Mouse (Mus musculus): ENCODE measurements around the gene Nsfl1c. TPM values are rescaled to one million over a fixed set of nuclear protein-coding genes. Genes with fewer than 3 reads are reported as not detected.
"Not testable (repeated sequence)": the region's sequence is repeated elsewhere in the genome, so short reads cannot be mapped to it uniquely, and the experiment has no call there.

The Nsfl1c gene
- polyA plus RNA-seq (2012; rRNA removed), result 27.3 and 27.7 TPM in 2 replicates

DNA sequence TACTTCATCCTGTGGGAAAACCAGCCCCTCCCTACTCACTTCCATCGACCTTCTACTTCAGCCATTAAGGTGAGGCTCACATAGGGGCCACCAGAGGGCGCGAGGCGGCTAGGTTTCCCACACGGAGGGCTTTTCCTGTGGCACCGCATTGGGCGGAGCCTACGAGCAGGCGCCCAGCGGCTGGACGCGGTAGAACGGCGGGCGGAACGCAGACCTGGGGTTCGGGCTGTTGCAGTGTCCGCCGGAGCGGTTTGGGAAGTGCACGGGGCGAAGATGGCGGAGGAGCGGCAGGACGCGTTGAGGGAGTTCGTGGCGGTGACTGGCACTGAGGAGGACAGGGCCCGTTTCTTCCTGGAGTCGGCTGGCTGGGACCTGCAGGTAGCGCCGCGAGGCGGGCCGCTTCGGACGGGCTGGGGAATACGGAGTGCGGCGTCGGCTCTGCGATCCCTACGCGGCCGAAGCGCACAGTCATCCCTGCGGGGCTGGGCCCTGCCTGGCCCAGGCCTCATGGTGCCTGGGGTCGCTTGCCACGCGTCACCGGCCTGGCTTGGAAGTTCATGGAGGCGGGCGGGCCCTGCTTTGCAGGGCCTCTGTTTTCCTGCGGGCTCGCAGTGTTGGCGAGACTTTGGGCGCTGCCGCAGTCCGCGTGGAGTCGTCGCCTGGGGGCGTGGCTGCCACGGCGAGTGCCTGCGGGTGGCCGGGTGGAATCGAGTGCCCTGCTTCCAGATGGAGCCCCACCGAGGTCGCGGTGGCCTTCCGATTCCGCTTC, at the start of gene Nsfl1c:
Gene Nsfl1c (plus strand): TSS at position 148 of the 769 bp plus-strand sequence.
- H3K36me3 ChIP-seq (ENCODE audit: control insufficient read depth, insufficient read depth, low read length), result no peaks in the 10 kb centered on the region; the same call in 1 of the 2 replicates
- H3K27me3 ChIP-seq (ENCODE audit: control insufficient read depth, insufficient read depth, low read length), result no peaks in the 10 kb centered on the region
- no peaks in the 10 kb centered on the region; the same call in 1 of the 2 replicates for H3K4me1 ChIP-seq (ENCODE audit: control insufficient read depth, insufficient read depth, low read length)
- TF ChIP-seq POLR2A (IDR thresholded peaks at IDR 0.05; ENCODE audit: control insufficient read depth, low read depth, low read length), result peak; percentile 89
- TF ChIP-seq CTCF (IDR thresholded peaks at IDR 0.05; ENCODE audit: control insufficient read depth, insufficient read depth, insufficient replicate concordance, low read depth, low read length), result peak; percentile 90
- peak within 1 kb of the TSS; percentile 86 for H3K4me3 ChIP-seq (ENCODE audit: control insufficient read depth, low read depth, low read length)
- H3K27ac ChIP-seq (ENCODE audit: control insufficient read depth, insufficient read depth, low read depth, low read length), result peak within 1 kb of the TSS; percentile 62

DNA sequence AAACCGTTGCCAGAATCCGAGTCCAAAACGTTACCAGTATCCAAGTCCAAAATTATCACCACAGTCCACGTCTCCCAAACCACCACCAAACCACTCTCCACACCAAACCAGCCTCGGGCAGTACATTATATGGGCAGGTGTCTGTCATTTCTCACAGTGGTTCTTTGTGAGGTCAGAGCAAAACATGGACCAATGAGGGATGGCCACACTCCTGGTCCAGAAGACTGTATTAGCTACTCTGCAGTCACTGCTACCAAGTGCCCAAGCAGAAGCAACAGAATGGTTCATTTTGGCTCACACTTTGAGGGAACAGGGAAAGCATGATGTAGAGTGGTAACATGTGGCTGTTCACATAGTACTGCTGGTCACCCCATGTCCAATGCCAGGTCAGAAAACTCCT, 17.9 kb upstream of the Nsfl1c start, which contains the start of gene 4921509C19Rik:
Gene 4921509C19Rik (minus strand): TSS at position 101 of the 400 bp plus-strand sequence.
- H3K4me3 ChIP-seq (ENCODE audit: control insufficient read depth, low read depth, low read length), result peak within 1 kb of the TSS; percentile 68
- not testable (repeated sequence) for H3K36me3 ChIP-seq (ENCODE audit: control insufficient read depth, insufficient read depth, low read length); H3K27me3 ChIP-seq (ENCODE audit: control insufficient read depth, insufficient read depth, low read length); H3K4me1 ChIP-seq (ENCODE audit: control insufficient read depth, insufficient read depth, low read length); H3K27ac ChIP-seq (ENCODE audit: control insufficient read depth, insufficient read depth, low read depth, low read length)

DNA sequence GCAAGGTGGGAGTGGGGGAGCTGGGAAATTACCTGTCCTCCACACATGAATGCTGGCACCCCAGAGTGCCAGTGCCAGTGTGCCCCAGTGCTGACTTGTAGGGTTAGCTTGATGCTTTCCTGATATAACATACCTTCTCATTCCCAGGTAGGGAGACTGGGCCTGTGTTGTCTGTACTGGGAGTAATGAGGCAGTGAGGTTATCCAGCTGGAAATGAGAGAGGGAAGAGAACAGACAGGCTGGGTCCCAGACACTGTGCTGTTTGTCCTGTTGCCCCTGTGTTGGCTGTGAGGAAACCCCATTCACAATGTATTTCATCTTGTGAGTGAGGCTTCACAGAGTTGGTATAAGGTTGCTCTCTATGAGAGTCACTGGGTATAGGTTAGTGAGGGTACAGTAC, 7.5 kb upstream of the Nsfl1c start:
- TF ChIP-seq CTCF (IDR thresholded peaks at IDR 0.05; ENCODE audit: control insufficient read depth, insufficient read depth, insufficient replicate concordance, low read depth, low read length), result no peak
- no peak for TF ChIP-seq POLR2A (IDR thresholded peaks at IDR 0.05; ENCODE audit: control insufficient read depth, low read depth, low read length)
- Histone ChIP-seq H3K27ac (ENCODE audit: control insufficient read depth, insufficient read depth, low read depth, low read length) (no peak overlapping the region), H3K27me3 (ENCODE audit: control insufficient read depth, insufficient read depth, low read length) (no peaks in the 10 kb centered on the region), H3K4me1 (ENCODE audit: control insufficient read depth, insufficient read depth, low read length) (no peaks in the 10 kb centered on the region), H3K36me3 (ENCODE audit: control insufficient read depth, insufficient read depth, low read length) (no peaks in the 10 kb centered on the region), H3K4me3 (ENCODE audit: control insufficient read depth, low read depth, low read length) (no peak overlapping the region)

DNA sequence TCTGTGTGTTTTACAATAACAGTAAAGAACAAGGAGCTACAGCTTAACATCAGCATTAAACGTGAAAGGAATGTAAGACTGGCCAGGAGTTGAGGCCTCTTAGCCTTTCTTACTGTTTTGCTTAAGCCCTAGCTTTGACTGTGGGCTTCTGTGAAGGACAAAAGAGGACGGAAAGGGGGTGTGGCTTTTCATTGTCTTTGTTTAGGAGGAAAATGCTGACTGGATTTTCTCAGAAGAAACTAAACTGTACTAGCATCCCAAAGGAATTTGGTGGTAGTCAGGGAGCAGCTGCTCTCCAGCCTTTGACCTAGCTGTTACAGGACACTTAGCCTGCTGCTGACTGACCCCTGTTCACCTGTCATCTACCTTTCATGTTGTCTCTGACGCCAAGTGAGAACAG, 4.4 kb downstream of the Nsfl1c start:
- no peaks in the 10 kb centered on the region; the same call in none of the 2 replicates for H3K36me3 ChIP-seq (ENCODE audit: control insufficient read depth, insufficient read depth, low read length)
- TF ChIP-seq CTCF (IDR thresholded peaks at IDR 0.05; ENCODE audit: control insufficient read depth, insufficient read depth, insufficient replicate concordance, low read depth, low read length) (no peak), POLR2A (IDR thresholded peaks at IDR 0.05; ENCODE audit: control insufficient read depth, low read depth, low read length) (no peak)
- H3K4me3 ChIP-seq (ENCODE audit: control insufficient read depth, low read depth, low read length), result no peak overlapping the region

DNA sequence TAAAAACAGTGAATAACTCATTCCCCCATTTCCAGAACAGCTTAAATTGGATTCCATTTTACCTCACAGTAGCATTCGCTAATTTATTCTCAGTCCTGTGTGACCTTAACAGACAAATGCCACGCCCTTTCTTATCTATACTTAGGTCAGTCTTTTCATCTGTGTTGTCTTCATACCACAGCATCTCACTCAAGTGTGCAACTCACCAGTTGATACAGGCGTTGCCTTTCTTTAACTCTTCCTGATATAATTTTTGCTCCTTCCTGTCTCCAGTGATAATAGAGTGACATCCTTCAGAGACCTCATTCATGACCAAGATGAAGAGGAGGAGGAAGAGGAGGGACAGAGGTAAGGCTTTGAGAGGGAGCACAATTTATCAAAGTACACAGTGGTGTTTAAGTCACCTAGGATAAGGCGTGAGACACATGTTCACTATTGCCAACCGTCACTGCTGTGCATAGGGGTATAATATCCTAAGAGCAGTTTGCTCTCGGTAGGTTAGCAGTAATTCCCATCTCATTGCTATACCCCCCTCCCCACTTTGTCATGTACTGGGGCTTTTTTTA, 6.5 kb downstream of the Nsfl1c start:
- H3K36me3 ChIP-seq (ENCODE audit: control insufficient read depth, insufficient read depth, low read length), result peaks cover 1% of the 10 kb centered on the region
- H3K4me3 ChIP-seq (ENCODE audit: control insufficient read depth, low read depth, low read length), result no peak overlapping the region
- no peak overlapping the region for H3K27ac ChIP-seq (ENCODE audit: control insufficient read depth, insufficient read depth, low read depth, low read length)
- H3K27me3 ChIP-seq (ENCODE audit: control insufficient read depth, insufficient read depth, low read length), result no peaks in the 10 kb centered on the region
- no peak for TF ChIP-seq CTCF (IDR thresholded peaks at IDR 0.05; ENCODE audit: control insufficient read depth, insufficient read depth, insufficient replicate concordance, low read depth, low read length)
- H3K4me1 ChIP-seq (ENCODE audit: control insufficient read depth, insufficient read depth, low read length), result no peaks in the 10 kb centered on the region

More for the DNA sequence above, 4.4 kb downstream of the Nsfl1c start:
- no peaks in the 10 kb centered on the region; the same call in 1 of the 2 replicates for H3K4me1 ChIP-seq (ENCODE audit: control insufficient read depth, insufficient read depth, low read length)
- no peak overlapping the region for H3K27ac ChIP-seq (ENCODE audit: control insufficient read depth, insufficient read depth, low read depth, low read length)
- H3K27me3 ChIP-seq (ENCODE audit: control insufficient read depth, insufficient read depth, low read length), result no peaks in the 10 kb centered on the region

DNA sequence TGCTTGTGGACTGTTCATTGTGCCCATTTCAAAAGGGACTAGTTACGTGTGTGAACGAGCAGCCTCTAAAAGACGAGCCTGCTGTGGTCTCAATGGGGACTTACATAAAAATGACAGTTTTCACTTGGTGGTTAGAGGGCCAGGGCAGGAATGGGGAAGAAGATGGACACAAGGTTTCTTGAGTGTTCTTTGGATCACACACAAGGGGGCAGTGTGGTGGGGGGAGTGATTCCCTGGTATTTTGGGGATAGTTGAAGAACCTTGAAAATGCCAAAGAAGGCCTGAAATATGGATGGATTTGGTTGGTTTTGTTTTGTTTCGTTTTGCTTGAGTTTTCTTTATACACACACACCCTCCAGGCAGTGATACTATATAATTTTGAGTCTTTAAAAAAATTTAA, 10.2 kb downstream of the Nsfl1c start:
- TF ChIP-seq POLR2A (IDR thresholded peaks at IDR 0.05; ENCODE audit: control insufficient read depth, low read depth, low read length), result no peak
- TF ChIP-seq CTCF (IDR thresholded peaks at IDR 0.05; ENCODE audit: control insufficient read depth, insufficient read depth, insufficient replicate concordance, low read depth, low read length), result no peak
- H3K4me1 ChIP-seq (ENCODE audit: control insufficient read depth, insufficient read depth, low read length), result no peaks in the 10 kb centered on the region
- no peaks in the 10 kb centered on the region for H3K27me3 ChIP-seq (ENCODE audit: control insufficient read depth, insufficient read depth, low read length)
- peaks cover 10% of the 10 kb centered on the region for H3K36me3 ChIP-seq (ENCODE audit: control insufficient read depth, insufficient read depth, low read length)
- H3K27ac ChIP-seq (ENCODE audit: control insufficient read depth, insufficient read depth, low read depth, low read length), result no peak overlapping the region
- H3K4me3 ChIP-seq (ENCODE audit: control insufficient read depth, low read depth, low read length), result no peak overlapping the region

DNA sequence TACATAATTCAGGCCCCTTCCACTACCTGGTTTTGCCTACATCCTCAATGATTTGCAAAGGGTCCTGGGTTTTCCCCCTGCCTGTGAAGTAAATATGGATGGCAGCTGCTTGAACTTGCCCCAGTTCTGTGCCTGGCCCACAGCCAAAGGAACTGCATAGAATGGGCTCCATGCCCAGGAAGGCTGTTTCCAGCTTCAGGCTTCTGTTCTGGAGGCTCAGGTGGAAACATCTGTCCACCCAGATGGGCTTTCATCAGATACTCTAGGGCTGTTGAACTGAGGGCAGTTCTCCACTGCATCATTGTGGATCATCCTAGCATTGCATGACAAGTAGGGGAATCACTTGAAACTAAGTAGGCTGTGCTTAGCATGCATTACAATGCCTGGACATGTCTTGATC, 18.2 kb downstream of the Nsfl1c start:
- H3K27me3 ChIP-seq (ENCODE audit: control insufficient read depth, insufficient read depth, low read length), result no peaks in the 10 kb centered on the region
- H3K4me3 ChIP-seq (ENCODE audit: control insufficient read depth, low read depth, low read length), result no peak overlapping the region
- H3K4me1 ChIP-seq (ENCODE audit: control insufficient read depth, insufficient read depth, low read length), result no peaks in the 10 kb centered on the region
- peaks cover 6% of the 10 kb centered on the region for H3K36me3 ChIP-seq (ENCODE audit: control insufficient read depth, insufficient read depth, low read length)
- TF ChIP-seq POLR2A (IDR thresholded peaks at IDR 0.05; ENCODE audit: control insufficient read depth, low read depth, low read length), result no peak
- no peak for TF ChIP-seq CTCF (IDR thresholded peaks at IDR 0.05; ENCODE audit: control insufficient read depth, insufficient read depth, insufficient replicate concordance, low read depth, low read length)
- no peak overlapping the region for H3K27ac ChIP-seq (ENCODE audit: control insufficient read depth, insufficient read depth, low read depth, low read length)

Data from testis, adult 2 months (tissue).